Mouse (Mus musculus): ENCODE measurements around the gene Ftl1. TPM values are rescaled to one million over a fixed set of nuclear protein-coding genes. Genes with fewer than 3 reads are reported as not detected.
A peak's percentile ranks its signal among the peaks of the same experiment; 100 is the strongest.
"Not testable (repeated sequence)": the region's sequence is repeated elsewhere in the genome, so short reads cannot be mapped to it uniquely, and the experiment has no call there.

The Ftl1 gene
- polyA plus RNA-seq, 2 experiments = 1,503 to 4,726 TPM

DNA sequence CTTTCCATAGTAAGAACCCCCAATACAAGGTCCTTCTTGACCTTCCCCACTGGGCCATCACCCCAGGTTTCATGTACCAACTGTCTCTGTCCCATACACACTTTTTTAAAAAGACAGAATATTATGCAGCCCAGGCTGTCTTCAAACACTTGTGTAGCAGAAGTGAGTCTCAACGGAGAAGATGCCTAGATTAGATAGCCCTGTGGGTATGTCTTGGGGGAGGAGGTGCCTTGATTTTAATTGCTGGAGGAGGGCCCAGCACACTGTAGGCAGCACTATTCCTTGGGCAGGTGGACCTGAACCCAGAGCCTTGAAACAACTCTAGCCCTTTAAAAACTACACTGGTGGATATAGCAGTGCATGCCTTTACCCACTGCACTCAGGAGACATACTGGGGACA, 22.5 kb upstream of the Ftl1 start:
- no peak overlapping the region for H3K4me2 ChIP-seq (replicated peaks; ENCODE audit: low read depth, low read length, severe bottlenecking)
- no peak overlapping the region for H3K4me3 ChIP-seq (replicated peaks; ENCODE audit: low read length)
- no peaks in the 10 kb centered on the region for H3K27me3 ChIP-seq (ENCODE audit: control insufficient read depth, insufficient read depth, low read length)
- ATAC-seq (ENCODE audit: low FRiP score, low read depth) (no peak), DNase-seq (ENCODE audit: low spot score) (no peak)
- WGBS = 86% methylated on average over 1 of the region's 1 CpGs
- no peak overlapping the region for H3K27ac ChIP-seq (replicated peaks; ENCODE audit: low read depth, low read length)
- TF ChIP-seq POLR2A (IDR thresholded peaks at IDR 0.05; ENCODE audit: borderline replicate concordance, extremely low read depth, insufficient read depth, insufficient read length) = no peak
- no peak overlapping the region for H3K9ac ChIP-seq (ENCODE audit: low read depth, low read length, severe bottlenecking)
- H3K36me3 ChIP-seq (ENCODE audit: control insufficient read depth, insufficient read depth, low read length) = 0 out of 2 replicates have a peak, but pooled peaks cover 3% of the 10 kb centered on the region
- H3K4me1 ChIP-seq (ENCODE audit: control insufficient read depth, insufficient read depth, low read length) = no peaks in the 10 kb centered on the region
- H3K9me3 ChIP-seq (ENCODE audit: control insufficient read depth, low read length) = no peaks in the 10 kb centered on the region

DNA sequence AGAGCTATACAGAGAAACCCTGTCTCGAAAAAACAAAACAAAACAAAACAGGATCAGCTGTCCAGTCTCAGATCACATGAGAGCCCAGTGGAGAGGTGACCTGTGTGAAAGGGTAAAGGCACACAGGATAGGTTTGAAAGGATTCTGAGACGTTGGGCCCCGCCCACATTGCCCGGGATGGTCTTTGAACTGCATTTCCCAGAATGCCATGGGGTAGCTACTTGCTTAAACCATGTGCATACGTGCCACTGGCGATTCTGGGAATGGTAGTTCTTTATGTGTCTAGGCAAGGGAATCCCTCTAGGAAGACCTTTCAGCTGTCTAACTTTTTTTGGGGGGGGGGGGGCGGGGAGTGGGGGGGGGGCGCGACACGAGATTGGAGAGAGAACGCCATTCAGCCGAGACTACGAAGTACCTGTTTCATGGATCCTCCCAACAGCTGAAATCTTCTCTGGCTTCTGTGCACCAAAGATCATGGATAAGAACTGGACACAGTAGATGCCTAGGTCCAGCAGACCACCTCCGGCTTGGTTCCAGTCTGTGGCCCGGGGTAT, 21.8 kb upstream of the Ftl1 start, which contains the start of gene Tulp2:
Tulp2 (plus strand) TSS at position 504 of the 554 bp plus-strand sequence.
- Histone ChIP-seq H3K4me3 (replicated peaks; ENCODE audit: low read length) (no peak within 1 kb of the TSS), H3K9ac (ENCODE audit: low read depth, low read length, severe bottlenecking) (no peak within 1 kb of the TSS), H3K27me3 (ENCODE audit: control insufficient read depth, insufficient read depth, low read length) (no peaks in the 10 kb centered on the region), H3K4me1 (ENCODE audit: control insufficient read depth, insufficient read depth, low read length) (no peaks in the 10 kb centered on the region), H3K27ac (replicated peaks; ENCODE audit: low read depth, low read length) (no peak within 1 kb of the TSS), H3K36me3 (ENCODE audit: control insufficient read depth, insufficient read depth, low read length) (0 out of 2 replicates have a peak, but pooled peaks cover 3% of the 10 kb centered on the region), H3K9me3 (ENCODE audit: control insufficient read depth, low read length) (no peaks in the 10 kb centered on the region), H3K4me2 (replicated peaks; ENCODE audit: low read depth, low read length, severe bottlenecking) (no peak within 1 kb of the TSS)
- DNase-seq (ENCODE audit: low spot score) (peak; percentile 66), ATAC-seq (ENCODE audit: low FRiP score, low read depth) (peak; percentile 84)
- no peak for TF ChIP-seq POLR2A (IDR thresholded peaks at IDR 0.05; ENCODE audit: borderline replicate concordance, extremely low read depth, insufficient read depth, insufficient read length)
- WGBS = 46% methylated on average over 15 of the region's 15 CpGs

DNA sequence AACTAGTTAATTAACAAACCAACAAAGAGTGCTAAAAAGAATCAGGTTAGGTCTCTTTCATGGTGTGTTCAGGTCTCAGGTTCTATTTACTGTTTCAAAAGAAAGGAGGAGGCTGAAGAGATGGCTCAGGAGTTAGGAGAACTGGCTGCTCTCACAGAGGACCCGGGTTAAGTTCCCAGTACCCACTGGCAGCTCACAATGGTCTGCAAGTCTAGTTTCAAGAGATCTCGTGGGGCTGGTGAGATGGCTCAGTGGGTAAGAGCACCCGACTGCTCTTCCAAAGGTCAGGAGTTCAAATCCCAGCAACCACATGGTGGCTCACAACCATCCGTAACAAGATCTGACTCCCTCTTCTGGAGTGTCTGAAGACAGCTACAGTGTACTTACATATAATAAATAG, 20.6 kb upstream of the Ftl1 start:
- H3K9me3 ChIP-seq (ENCODE audit: control insufficient read depth, low read length); H3K4me3 ChIP-seq (replicated peaks; ENCODE audit: low read length); H3K4me2 ChIP-seq (replicated peaks; ENCODE audit: low read depth, low read length, severe bottlenecking); ATAC-seq (ENCODE audit: low FRiP score, low read depth); H3K4me1 ChIP-seq (ENCODE audit: control insufficient read depth, insufficient read depth, low read length); H3K36me3 ChIP-seq (ENCODE audit: control insufficient read depth, insufficient read depth, low read length); DNase-seq (ENCODE audit: low spot score); H3K27me3 ChIP-seq (ENCODE audit: control insufficient read depth, insufficient read depth, low read length); H3K27ac ChIP-seq (replicated peaks; ENCODE audit: low read depth, low read length); H3K9ac ChIP-seq (ENCODE audit: low read depth, low read length, severe bottlenecking): not testable (repeated sequence)
- 79% methylated on average over 3 of the region's 4 CpGs for WGBS

DNA sequence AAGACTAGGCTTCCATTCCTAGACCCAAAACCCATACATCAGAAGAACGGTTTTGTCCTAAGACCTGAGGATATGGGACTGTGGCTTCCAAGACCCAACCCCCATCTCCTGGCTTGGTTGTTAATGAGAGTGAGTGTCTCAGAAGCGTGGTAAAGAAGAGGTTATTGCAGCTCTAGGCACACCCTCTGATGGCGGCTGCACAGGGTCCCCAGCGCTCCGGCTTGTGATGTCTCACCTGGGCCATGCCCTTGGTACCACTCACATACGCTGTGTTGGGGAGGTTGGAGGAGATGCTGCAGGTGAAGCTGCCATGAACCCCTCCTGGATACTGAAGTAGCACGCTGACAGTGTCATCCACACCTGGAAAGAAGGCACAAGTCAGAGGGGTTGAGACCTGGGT, 19.1 kb upstream of the Ftl1 start:
- no peak overlapping the region for H3K4me2 ChIP-seq (replicated peaks; ENCODE audit: low read depth, low read length, severe bottlenecking)
- H3K27me3 ChIP-seq (ENCODE audit: control insufficient read depth, insufficient read depth, low read length) = no peaks in the 10 kb centered on the region
- H3K27ac ChIP-seq (replicated peaks; ENCODE audit: low read depth, low read length) = no peak overlapping the region
- 93% methylated on average over 7 of the region's 7 CpGs for WGBS
- no peak for ATAC-seq (ENCODE audit: low FRiP score, low read depth)
- no peaks in the 10 kb centered on the region for H3K4me1 ChIP-seq (ENCODE audit: control insufficient read depth, insufficient read depth, low read length)
- H3K36me3 ChIP-seq (ENCODE audit: control insufficient read depth, insufficient read depth, low read length) = 0 out of 2 replicates have a peak, but pooled peaks cover 3% of the 10 kb centered on the region
- H3K4me3 ChIP-seq (replicated peaks; ENCODE audit: low read length) = no peak overlapping the region
- H3K9me3 ChIP-seq (ENCODE audit: control insufficient read depth, low read length) = no peaks in the 10 kb centered on the region
- no peak overlapping the region for H3K9ac ChIP-seq (ENCODE audit: low read depth, low read length, severe bottlenecking)
- no peak for TF ChIP-seq POLR2A (IDR thresholded peaks at IDR 0.05; ENCODE audit: borderline replicate concordance, extremely low read depth, insufficient read depth, insufficient read length)
- no peak for DNase-seq (ENCODE audit: low spot score)

DNA sequence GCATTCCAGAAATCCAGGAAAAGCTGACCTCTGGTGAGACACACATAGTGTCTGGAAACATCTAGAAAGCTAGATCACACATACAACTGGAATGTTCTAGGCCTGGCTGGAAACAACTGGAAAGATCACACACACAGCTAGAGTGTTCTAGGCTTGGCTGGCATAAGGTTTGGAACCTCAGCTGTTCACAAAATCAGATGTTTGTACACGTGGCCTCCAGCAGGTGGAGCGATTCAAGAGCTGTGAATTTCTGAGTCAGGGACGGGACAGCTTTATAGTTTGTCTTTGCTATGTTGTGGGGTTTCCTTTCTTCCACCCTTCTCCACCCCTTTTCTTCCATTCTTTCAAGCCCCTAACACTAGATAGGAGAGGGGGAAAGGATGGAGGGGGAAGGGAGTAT, 17.3 kb upstream of the Ftl1 start:
- peak; percentile 78 for DNase-seq (ENCODE audit: low spot score)
- no peak overlapping the region for H3K4me3 ChIP-seq (replicated peaks; ENCODE audit: low read length)
- H3K4me2 ChIP-seq (replicated peaks; ENCODE audit: low read depth, low read length, severe bottlenecking) = no peak overlapping the region
- H3K36me3 ChIP-seq (ENCODE audit: control insufficient read depth, insufficient read depth, low read length) = 0 out of 2 replicates have a peak, but pooled peaks cover 3% of the 10 kb centered on the region
- 8% methylated on average over 3 of the region's 3 CpGs for WGBS
- H3K4me1 ChIP-seq (ENCODE audit: control insufficient read depth, insufficient read depth, low read length) = no peaks in the 10 kb centered on the region
- H3K27ac ChIP-seq (replicated peaks; ENCODE audit: low read depth, low read length) = no peak overlapping the region
- ATAC-seq (ENCODE audit: low FRiP score, low read depth) = peak; percentile 61
- no peak overlapping the region for H3K9ac ChIP-seq (ENCODE audit: low read depth, low read length, severe bottlenecking)
- TF ChIP-seq POLR2A (IDR thresholded peaks at IDR 0.05; ENCODE audit: borderline replicate concordance, extremely low read depth, insufficient read depth, insufficient read length) = no peak
- H3K27me3 ChIP-seq (ENCODE audit: control insufficient read depth, insufficient read depth, low read length) = no peaks in the 10 kb centered on the region
- no peaks in the 10 kb centered on the region for H3K9me3 ChIP-seq (ENCODE audit: control insufficient read depth, low read length)
